Mouse (Mus musculus): Measurements from ENCODE around the gene Abca17. TPM values are rescaled to one million over a fixed set of nuclear protein-coding genes. Genes with fewer than 3 reads are reported as not detected.

Abca17 gene
- polyA plus RNA-seq, 1 experiment, result not detected

GRCm38 (mm10) chr17:24353960-24354359, 3.1 kb upstream of the Abca17 start:
- no peaks in the 10 kb centered on the region for H3K79me3 ChIP-seq (ENCODE audit: low read depth)
- no peak overlapping the region for H3ac ChIP-seq (ENCODE audit: control insufficient read depth, insufficient read length, low read depth)
- no peaks in the 10 kb centered on the region for H3K79me2 ChIP-seq (ENCODE audit: control insufficient read depth, insufficient read depth)
- no peak overlapping the region for H3K4me3 ChIP-seq (ENCODE audit: insufficient read depth, poor library complexity, severe bottlenecking)
- H3K27me3 ChIP-seq (ENCODE audit: control insufficient read depth, insufficient read depth, insufficient read length), result peaks cover 13% of the 10 kb centered on the region
- TF ChIP-seq CEBPB (IDR thresholded peaks at IDR 0.05; ENCODE audit: low read depth) (no peak), USF1 (IDR thresholded peaks at IDR 0.05; ENCODE audit: low read depth) (no peak), MAX (IDR thresholded peaks at IDR 0.05) (no peak), FOSL1 (IDR thresholded peaks at IDR 0.05; ENCODE audit: insufficient read depth, low read length, poor library complexity, severe bottlenecking) (no peak), MYOG (IDR thresholded peaks at IDR 0.05; ENCODE audit: control insufficient read depth, extremely low read depth, insufficient read length) (no peak), MYOD1 (IDR thresholded peaks at IDR 0.05; ENCODE audit: control insufficient read depth, insufficient read length, low read depth) (no peak), CTCF (IDR thresholded peaks at IDR 0.05; ENCODE audit: control insufficient read depth, insufficient read depth, insufficient read length) (no peak)
- no peaks in the 10 kb centered on the region for H3K36me3 ChIP-seq (ENCODE audit: control insufficient read depth, insufficient read depth)

- Histone ChIP-seq H3K4me3 (ENCODE audit: insufficient read depth, poor library complexity, severe bottlenecking) (peak overlapping the region; percentile 14), H3K79me2 (ENCODE audit: control insufficient read depth, insufficient read depth) (no peaks in the 10 kb centered on the region), H3K27me3 (ENCODE audit: control insufficient read depth, insufficient read depth, insufficient read length) (peaks cover 13% of the 10 kb centered on the region), H3K79me3 (ENCODE audit: low read depth) (no peaks in the 10 kb centered on the region), H3ac (ENCODE audit: control insufficient read depth, insufficient read length, low read depth) (peak overlapping the region; percentile 62), H3K36me3 (ENCODE audit: control insufficient read depth, insufficient read depth) (no peaks in the 10 kb centered on the region)
- no peak for TF ChIP-seq MYOD1 (IDR thresholded peaks at IDR 0.05; ENCODE audit: control insufficient read depth, insufficient read length, low read depth)
- TF ChIP-seq USF1 (IDR thresholded peaks at IDR 0.05; ENCODE audit: low read depth), result no peak
- no peak for TF ChIP-seq MAX (IDR thresholded peaks at IDR 0.05)
- TF ChIP-seq CTCF (IDR thresholded peaks at IDR 0.05; ENCODE audit: control insufficient read depth, insufficient read depth, insufficient read length), result no peak
- TF ChIP-seq CEBPB (IDR thresholded peaks at IDR 0.05; ENCODE audit: low read depth), result no peak
- TF ChIP-seq FOSL1 (IDR thresholded peaks at IDR 0.05; ENCODE audit: insufficient read depth, low read length, poor library complexity, severe bottlenecking), result no peak
- TF ChIP-seq MYOG (IDR thresholded peaks at IDR 0.05; ENCODE audit: control insufficient read depth, extremely low read depth, insufficient read length), result no peak
Measured at GRCm38 (mm10) chr17:24352370-24353194, 1.7 kb upstream of the Abca17 start.

GRCm38 (mm10) chr17:24351760-24352357, 991 bp upstream of the Abca17 start, which contains the start of gene Abca3:
TSS of gene Abca3 (plus strand) at chr17:24351950.
- peaks cover 13% of the 10 kb centered on the region for H3K27me3 ChIP-seq (ENCODE audit: control insufficient read depth, insufficient read depth, insufficient read length)
- peak within 1 kb of the TSS; percentile 62 for H3ac ChIP-seq (ENCODE audit: control insufficient read depth, insufficient read length, low read depth)

GRCm38 (mm10) chr17:24349176-24349575, 1.7 kb downstream of the Abca17 start:
- H3K79me3 ChIP-seq (ENCODE audit: low read depth), result no peaks in the 10 kb centered on the region
- no peaks in the 10 kb centered on the region for H3K36me3 ChIP-seq (ENCODE audit: control insufficient read depth, insufficient read depth)
- H3K27me3 ChIP-seq (ENCODE audit: control insufficient read depth, insufficient read depth, insufficient read length), result peaks cover 13% of the 10 kb centered on the region
- H3K79me2 ChIP-seq (ENCODE audit: control insufficient read depth, insufficient read depth), result no peaks in the 10 kb centered on the region
- no peak overlapping the region for H3ac ChIP-seq (ENCODE audit: control insufficient read depth, insufficient read length, low read depth)
- TF ChIP-seq CEBPB (IDR thresholded peaks at IDR 0.05; ENCODE audit: low read depth), result no peak
- TF ChIP-seq MAX (IDR thresholded peaks at IDR 0.05), result no peak
- TF ChIP-seq CTCF (IDR thresholded peaks at IDR 0.05; ENCODE audit: control insufficient read depth, insufficient read depth, insufficient read length), result no peak
- TF ChIP-seq USF1 (IDR thresholded peaks at IDR 0.05; ENCODE audit: low read depth), result no peak
- TF ChIP-seq MYOG (IDR thresholded peaks at IDR 0.05; ENCODE audit: control insufficient read depth, extremely low read depth, insufficient read length), result no peak
- TF ChIP-seq FOSL1 (IDR thresholded peaks at IDR 0.05; ENCODE audit: insufficient read depth, low read length, poor library complexity, severe bottlenecking), result no peak
- H3K4me3 ChIP-seq (ENCODE audit: insufficient read depth, poor library complexity, severe bottlenecking), result no peak overlapping the region

More at GRCm38 (mm10) chr17:24351760-24352357, 991 bp upstream of the Abca17 start, which contains the start of gene Abca3:
- TF ChIP-seq MYOD1 (IDR thresholded peaks at IDR 0.05; ENCODE audit: control insufficient read depth, insufficient read length, low read depth) (no peak), MYOG (IDR thresholded peaks at IDR 0.05; ENCODE audit: control insufficient read depth, extremely low read depth, insufficient read length) (no peak), CTCF (IDR thresholded peaks at IDR 0.05; ENCODE audit: control insufficient read depth, insufficient read depth, insufficient read length) (peak; percentile 99), FOSL1 (IDR thresholded peaks at IDR 0.05; ENCODE audit: insufficient read depth, low read length, poor library complexity, severe bottlenecking) (no peak), USF1 (IDR thresholded peaks at IDR 0.05; ENCODE audit: low read depth) (no peak), MAX (IDR thresholded peaks at IDR 0.05) (peak; percentile 94), CEBPB (IDR thresholded peaks at IDR 0.05; ENCODE audit: low read depth) (no peak)
- Histone ChIP-seq H3K4me3 (ENCODE audit: insufficient read depth, poor library complexity, severe bottlenecking) (peak within 1 kb of the TSS; percentile 14), H3K36me3 (ENCODE audit: control insufficient read depth, insufficient read depth) (no peaks in the 10 kb centered on the region), H3K79me3 (ENCODE audit: low read depth) (no peaks in the 10 kb centered on the region), H3K79me2 (ENCODE audit: control insufficient read depth, insufficient read depth) (no peaks in the 10 kb centered on the region)

- Histone ChIP-seq H3ac (ENCODE audit: control insufficient read depth, insufficient read length, low read depth) (no peak overlapping the region), H3K79me3 (ENCODE audit: low read depth) (no peaks in the 10 kb centered on the region), H3K36me3 (ENCODE audit: control insufficient read depth, insufficient read depth) (no peaks in the 10 kb centered on the region), H3K79me2 (ENCODE audit: control insufficient read depth, insufficient read depth) (no peaks in the 10 kb centered on the region), H3K4me3 (ENCODE audit: insufficient read depth, poor library complexity, severe bottlenecking) (no peak overlapping the region), H3K27me3 (ENCODE audit: control insufficient read depth, insufficient read depth, insufficient read length) (peaks cover 4% of the 10 kb centered on the region)
- TF ChIP-seq MYOD1 (IDR thresholded peaks at IDR 0.05; ENCODE audit: control insufficient read depth, insufficient read length, low read depth) (no peak), FOSL1 (IDR thresholded peaks at IDR 0.05; ENCODE audit: insufficient read depth, low read length, poor library complexity, severe bottlenecking) (no peak), CEBPB (IDR thresholded peaks at IDR 0.05; ENCODE audit: low read depth) (no peak), MAX (IDR thresholded peaks at IDR 0.05) (no peak), CTCF (IDR thresholded peaks at IDR 0.05; ENCODE audit: control insufficient read depth, insufficient read depth, insufficient read length) (no peak), MYOG (IDR thresholded peaks at IDR 0.05; ENCODE audit: control insufficient read depth, extremely low read depth, insufficient read length) (no peak), USF1 (IDR thresholded peaks at IDR 0.05; ENCODE audit: low read depth) (no peak)
Measured at GRCm38 (mm10) chr17:24346831-24347230, 4.0 kb downstream of the Abca17 start.
